Comparison of ENCODE assay signal across 22 mouse cellular contexts in the genomic region with DNA sequence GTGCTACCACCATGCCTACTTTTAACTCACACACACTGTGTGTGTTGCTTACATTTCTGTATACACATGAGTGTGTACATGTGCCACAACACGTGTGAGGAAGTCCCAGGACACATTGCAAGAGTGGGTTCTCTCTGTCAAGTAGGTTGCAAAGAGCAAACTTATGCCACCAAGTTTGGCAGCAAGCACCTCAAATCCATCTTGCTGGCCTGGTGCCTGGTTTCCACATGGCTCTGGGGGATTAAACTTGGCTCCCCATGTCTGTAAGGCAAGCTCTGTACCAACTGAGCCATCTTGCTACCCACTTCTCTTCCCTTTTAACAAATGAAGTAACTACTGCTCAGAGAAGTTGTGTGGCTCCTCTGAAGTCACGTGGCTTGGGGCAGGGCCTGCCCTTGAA.
A peak's percentile ranks its signal among the peaks of the same experiment; 100 is the strongest.
DNase-seq lines count a peak whose midpoint lies in the region.
"Had no signal": no experiment of that assay in that cellular context is flagged by ENCODE, and none has a peak within 500 bp of the region (broad histone marks: within the 10 kb centered on the region; RNA-seq: fewer than 3 reads in every experiment).

No protein-coding gene starts in this region.

- peaks cover 33% of the 10 kb centered on the region for H3K4me1 ChIP-seq in limb, embryonic 10.5 days

- H3K9me3 ChIP-seq in limb, embryonic 10.5 days (replicated peaks), result no peaks in the 10 kb centered on the region
- H3K9me3 ChIP-seq: embryonic facial prominence, embryonic 10.5 days; embryonic facial prominence, embryonic 13.5 days; forebrain, embryonic 13.5 days; hindbrain, embryonic 12.5 days; hindbrain, embryonic 15.5 days had no signal

- DNase-seq in adrenal gland, postnatal 10 days, result peak; percentile 70
- DNase-seq in adrenal gland, adult 8-10 months, result no peak
- peak; percentile 30 for DNase-seq in left cerebral cortex, postnatal 4 days
- DNase-seq in left cerebral cortex, postnatal 10 days (ENCODE audit: extremely low spot score in 1 of 2, low spot score in 2 of 2), result no peak
- DNase-seq in adrenal gland, postnatal 14 days, result peak; percentile 54
- peak; percentile 52 for DNase-seq in brain, adult 2 months (ENCODE audit: low read depth, low spot score)
- no peak for DNase-seq in limb, embryonic 10.5 days (ENCODE audit: low spot score)
- DNase-seq: B cell, adult 2 months; cerebellum, adult 11-12 months; cerebellum, adult 8-10 months; cerebellum, postnatal 36 days; embryo, embryonic 11 days; gastrocnemius, postnatal 10 days; gastrocnemius, postnatal 36 days had no signal

- WGBS in limb, embryonic 10.5 days, result 76% methylated on average over 2 of the region's 2 CpGs

- no peak overlapping the region for H3K4me3 ChIP-seq in limb, embryonic 10.5 days
- H3K4me3 ChIP-seq: embryonic facial prominence, embryonic 10.5 days; embryonic facial prominence, embryonic 13.5 days; erythroblast, embryonic 14.5 days; forebrain, embryonic 13.5 days; hindbrain, embryonic 12.5 days; hindbrain, embryonic 15.5 days had no signal

- intact Hi-C loops in left cerebral cortex, postnatal 4 days (cut with DNase I), result no loop called here
- intact Hi-C loops in left cerebral cortex, postnatal 10 days (cut with DNase I), result no loop called here

- no peak overlapping the region for H3K27ac ChIP-seq in limb, embryonic 10.5 days
- H3K27ac ChIP-seq: embryonic facial prominence, embryonic 10.5 days; embryonic facial prominence, embryonic 13.5 days; forebrain, embryonic 13.5 days; hindbrain, embryonic 12.5 days; hindbrain, embryonic 15.5 days had no signal

- H3K36me3 ChIP-seq in limb, embryonic 10.5 days, result no peaks in the 10 kb centered on the region
- H3K36me3 ChIP-seq: embryonic facial prominence, embryonic 10.5 days; embryonic facial prominence, embryonic 13.5 days; G1E; hindbrain, embryonic 12.5 days; hindbrain, embryonic 15.5 days had no signal

- H3K27me3 ChIP-seq in limb, embryonic 10.5 days (ENCODE audit: low read depth, poor library complexity, severe bottlenecking), result peaks cover 12% of the 10 kb centered on the region; the same call in 1 of the 2 replicates
- H3K27me3 ChIP-seq: hindbrain, embryonic 12.5 days; hindbrain, embryonic 15.5 days; Patski had no signal

Comparison
In these comparisons a context has a peak if more than half of its experiments do, and no peak if none do; other contexts are left out.
1. DNase-seq: peak in adrenal gland, postnatal 10 days (single experiment), left cerebral cortex, postnatal 4 days (single experiment), adrenal gland, postnatal 14 days (single experiment) and brain, adult 2 months (single experiment); none in adrenal gland, adult 8-10 months (single experiment), left cerebral cortex, postnatal 10 days (0 of 2) and limb, embryonic 10.5 days (single experiment).